Mouse (Mus musculus): ENCODE data around the gene Ly6c1. TPM values are rescaled to one million over a fixed set of nuclear protein-coding genes. Genes with fewer than 3 reads are reported as not detected.
"Not testable (repeated sequence)": the region's sequence is repeated elsewhere in the genome, so short reads cannot be mapped to it uniquely, and the experiment has no call there.

The Ly6c1 gene
- polyA plus RNA-seq, 1 experiment from 2014 or later = 3.0 TPM

DNA sequence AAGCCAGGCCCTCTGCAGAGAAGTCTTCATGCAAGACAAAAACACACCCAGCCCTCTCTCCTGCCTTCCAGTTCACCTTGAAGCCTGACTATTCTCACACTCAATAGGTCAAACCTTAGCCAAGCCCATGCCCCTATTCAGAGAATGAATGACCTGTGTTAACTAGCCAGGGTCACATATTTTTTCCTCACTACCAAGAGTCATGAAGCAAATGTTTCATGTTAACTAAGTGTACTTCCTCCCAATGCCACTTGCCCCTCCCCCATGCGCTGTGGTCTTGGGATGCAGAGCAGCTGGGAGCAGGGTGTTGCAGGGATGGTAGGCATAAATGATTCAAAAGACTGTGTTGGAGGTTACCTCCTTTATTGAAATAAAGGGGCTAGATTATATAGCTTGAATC, 2.0 kb upstream of the Ly6c1 start:
- H3K4me1 ChIP-seq (ENCODE audit: control insufficient read depth, insufficient read depth, low read length); ATAC-seq; H3K4me2 ChIP-seq (ENCODE audit: low read length); H3K9me3 ChIP-seq (replicated peaks; ENCODE audit: control insufficient read depth, low read length); DNase-seq (ENCODE audit: low spot score); H3K4me3 ChIP-seq (ENCODE audit: low read depth, low read length); H3K27me3 ChIP-seq (replicated peaks; ENCODE audit: control insufficient read depth, insufficient read depth, low read length); H3K9ac ChIP-seq (ENCODE audit: low read length); H3K36me3 ChIP-seq (ENCODE audit: control insufficient read depth, insufficient read depth, low read length); H3K27ac ChIP-seq (ENCODE audit: low read depth, low read length): not testable (repeated sequence)
- 100% methylated on average over 1 of the region's 1 CpGs for WGBS

DNA sequence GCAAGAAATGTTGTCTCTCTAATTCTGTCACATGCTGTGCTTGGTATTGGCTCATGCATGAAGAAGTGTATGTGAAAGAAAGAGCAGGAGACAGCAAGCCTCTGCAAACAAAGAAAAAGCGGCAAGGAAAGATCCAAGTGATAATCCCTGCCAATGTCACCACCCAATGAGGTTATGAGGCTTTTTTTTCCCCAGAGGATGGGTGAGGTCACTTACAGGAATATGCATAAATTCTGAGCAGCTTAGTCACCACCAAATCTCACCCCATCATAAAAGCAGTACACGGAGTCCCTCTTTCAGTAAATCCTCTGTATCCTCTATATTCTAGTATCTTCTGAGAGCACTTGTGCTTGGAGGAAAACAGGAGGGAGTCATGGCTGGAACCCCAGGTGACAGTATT, 1.2 kb upstream of the Ly6c1 start:
- H3K4me2 ChIP-seq (ENCODE audit: low read length); H3K9me3 ChIP-seq (replicated peaks; ENCODE audit: control insufficient read depth, low read length); H3K27me3 ChIP-seq (replicated peaks; ENCODE audit: control insufficient read depth, insufficient read depth, low read length); H3K4me3 ChIP-seq (ENCODE audit: low read depth, low read length); H3K4me1 ChIP-seq (ENCODE audit: control insufficient read depth, insufficient read depth, low read length); ATAC-seq; H3K9ac ChIP-seq (ENCODE audit: low read length); DNase-seq (ENCODE audit: low spot score); H3K27ac ChIP-seq (ENCODE audit: low read depth, low read length); H3K36me3 ChIP-seq (ENCODE audit: control insufficient read depth, insufficient read depth, low read length): not testable (repeated sequence)
- WGBS = 66% methylated on average over 2 of the region's 2 CpGs

DNA sequence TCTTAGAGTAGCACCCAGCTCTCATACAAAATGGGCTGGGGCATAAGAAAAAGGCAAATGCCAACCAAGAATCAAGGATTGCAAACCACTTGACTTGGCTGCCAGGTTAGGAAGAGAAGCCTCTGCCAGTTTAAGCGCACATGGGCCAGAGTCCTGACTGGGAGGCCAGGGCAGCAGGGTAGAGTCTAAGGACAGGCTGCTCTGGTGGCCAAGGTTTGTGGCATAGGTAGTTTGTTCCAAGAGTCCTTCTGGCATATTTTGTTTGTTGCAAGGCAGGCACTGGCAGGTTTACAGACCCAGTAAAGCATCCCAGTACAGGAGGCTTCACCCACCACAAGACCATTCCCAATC, 685 bp downstream of the Ly6c1 start:
- H3K27me3 ChIP-seq (replicated peaks; ENCODE audit: control insufficient read depth, insufficient read depth, low read length); H3K4me1 ChIP-seq (ENCODE audit: control insufficient read depth, insufficient read depth, low read length); H3K27ac ChIP-seq (ENCODE audit: low read depth, low read length); ATAC-seq; DNase-seq (ENCODE audit: low spot score); H3K9me3 ChIP-seq (replicated peaks; ENCODE audit: control insufficient read depth, low read length); H3K9ac ChIP-seq (ENCODE audit: low read length); H3K36me3 ChIP-seq (ENCODE audit: control insufficient read depth, insufficient read depth, low read length); H3K4me2 ChIP-seq (ENCODE audit: low read length); H3K4me3 ChIP-seq (ENCODE audit: low read depth, low read length): not testable (repeated sequence)
- 95% methylated on average over 1 of the region's 1 CpGs for WGBS

DNA sequence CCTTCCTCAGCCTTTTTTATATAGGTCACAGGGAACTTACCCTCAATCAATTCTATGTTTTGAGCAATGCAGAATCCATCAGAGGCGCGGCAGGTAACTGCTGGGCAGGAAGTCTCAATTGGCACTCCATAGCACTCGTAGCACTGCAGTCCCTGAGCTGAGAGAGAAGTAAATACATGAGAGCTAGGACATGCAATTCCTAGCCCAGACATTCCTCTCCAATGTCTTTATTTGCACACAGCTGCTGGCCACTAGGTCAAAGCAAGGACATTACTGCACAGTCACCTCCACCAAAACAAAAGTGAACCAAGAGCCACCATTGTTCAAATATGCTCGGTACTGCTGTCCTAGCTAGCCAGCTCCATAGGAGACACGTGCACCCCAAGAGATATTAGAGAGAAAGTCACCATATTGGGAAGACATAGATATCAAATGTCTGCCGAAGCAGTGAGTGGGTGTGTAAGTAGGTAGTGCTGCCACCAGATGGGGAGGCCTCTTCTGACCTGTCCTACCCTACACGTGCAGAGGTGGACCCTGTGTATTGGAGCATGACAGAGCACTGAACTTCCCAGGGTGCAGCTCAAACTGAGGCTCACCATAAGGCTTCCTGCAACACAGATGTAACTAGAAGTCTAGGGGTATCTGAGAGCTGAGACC, 1.2 kb downstream of the Ly6c1 start:
- WGBS = 83% methylated on average over 5 of the region's 7 CpGs
- H3K4me2 ChIP-seq (ENCODE audit: low read length); H3K9ac ChIP-seq (ENCODE audit: low read length); H3K27me3 ChIP-seq (replicated peaks; ENCODE audit: control insufficient read depth, insufficient read depth, low read length); H3K9me3 ChIP-seq (replicated peaks; ENCODE audit: control insufficient read depth, low read length); H3K4me1 ChIP-seq (ENCODE audit: control insufficient read depth, insufficient read depth, low read length); DNase-seq (ENCODE audit: low spot score); ATAC-seq; H3K4me3 ChIP-seq (ENCODE audit: low read depth, low read length); H3K27ac ChIP-seq (ENCODE audit: low read depth, low read length); H3K36me3 ChIP-seq (ENCODE audit: control insufficient read depth, insufficient read depth, low read length): not testable (repeated sequence)

DNA sequence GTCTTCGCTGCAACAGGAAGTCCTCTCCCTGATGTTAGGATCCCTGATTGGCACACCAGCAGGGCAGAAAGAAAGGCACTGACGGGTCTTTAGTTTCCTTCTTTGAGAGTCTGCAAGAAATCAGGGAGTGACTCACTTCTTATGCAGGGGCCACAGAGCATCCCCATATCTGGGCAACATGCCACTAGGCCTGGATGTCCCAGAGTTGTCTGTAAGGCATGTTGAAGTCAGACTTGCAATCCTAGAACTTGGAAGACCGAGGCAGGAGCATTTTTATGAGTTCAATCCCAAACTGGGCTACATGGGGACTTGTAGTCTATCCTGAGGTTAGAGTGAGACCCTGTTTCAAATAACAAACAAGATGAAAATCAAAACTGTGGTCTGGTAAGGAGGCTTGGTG, 3.1 kb downstream of the Ly6c1 start:
- not testable (repeated sequence) for H3K36me3 ChIP-seq (ENCODE audit: control insufficient read depth, insufficient read depth, low read length); H3K4me1 ChIP-seq (ENCODE audit: control insufficient read depth, insufficient read depth, low read length); ATAC-seq; H3K27ac ChIP-seq (ENCODE audit: low read depth, low read length); H3K4me2 ChIP-seq (ENCODE audit: low read length); H3K27me3 ChIP-seq (replicated peaks; ENCODE audit: control insufficient read depth, insufficient read depth, low read length); H3K4me3 ChIP-seq (ENCODE audit: low read depth, low read length); H3K9ac ChIP-seq (ENCODE audit: low read length); DNase-seq (ENCODE audit: low spot score); H3K9me3 ChIP-seq (replicated peaks; ENCODE audit: control insufficient read depth, low read length)
- WGBS = 88% methylated on average over 2 of the region's 3 CpGs

DNA sequence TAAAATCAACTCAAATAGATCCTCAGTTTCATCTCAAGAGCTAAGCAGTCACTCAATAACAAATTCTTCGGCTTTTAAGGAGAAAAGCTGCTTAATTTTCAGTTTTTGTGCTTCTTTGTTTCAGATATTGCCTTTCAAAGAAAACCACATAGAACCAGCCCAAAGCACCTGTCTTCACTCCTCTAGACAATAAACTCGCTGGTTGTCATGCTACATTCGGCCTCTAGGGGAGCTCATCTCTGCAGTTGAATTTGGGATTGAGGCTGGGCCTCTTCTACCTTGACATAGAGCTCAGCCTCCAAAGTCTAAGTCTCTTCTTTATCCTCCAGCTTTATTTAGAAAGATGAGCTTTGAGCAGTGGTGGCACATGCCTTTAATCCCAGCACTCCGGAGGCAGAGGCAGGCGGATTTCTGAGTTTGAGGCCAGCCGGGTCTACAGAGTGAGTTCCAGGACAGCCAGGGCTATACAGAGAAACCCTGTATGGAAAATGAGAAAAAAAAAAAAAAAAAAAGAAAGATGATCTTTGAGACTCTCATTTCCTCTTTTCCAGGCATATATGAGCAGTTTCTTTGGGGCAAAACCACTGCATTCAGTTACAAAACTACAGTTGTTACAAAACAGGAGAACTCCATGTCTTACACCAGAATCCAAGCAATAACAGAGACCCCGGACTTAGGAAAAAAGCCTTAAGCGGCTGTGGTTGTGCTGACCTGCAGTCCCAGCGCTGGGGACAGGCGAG, 27.4 kb downstream of the Ly6c1 start:
- H3K9ac ChIP-seq (ENCODE audit: low read length); DNase-seq (ENCODE audit: low spot score); H3K4me3 ChIP-seq (ENCODE audit: low read depth, low read length); H3K27me3 ChIP-seq (replicated peaks; ENCODE audit: control insufficient read depth, insufficient read depth, low read length); H3K4me1 ChIP-seq (ENCODE audit: control insufficient read depth, insufficient read depth, low read length); H3K9me3 ChIP-seq (replicated peaks; ENCODE audit: control insufficient read depth, low read length); H3K4me2 ChIP-seq (ENCODE audit: low read length); H3K27ac ChIP-seq (ENCODE audit: low read depth, low read length); ATAC-seq; H3K36me3 ChIP-seq (ENCODE audit: control insufficient read depth, insufficient read depth, low read length): not testable (repeated sequence)
- WGBS = 83% methylated on average over 6 of the region's 10 CpGs

DNA sequence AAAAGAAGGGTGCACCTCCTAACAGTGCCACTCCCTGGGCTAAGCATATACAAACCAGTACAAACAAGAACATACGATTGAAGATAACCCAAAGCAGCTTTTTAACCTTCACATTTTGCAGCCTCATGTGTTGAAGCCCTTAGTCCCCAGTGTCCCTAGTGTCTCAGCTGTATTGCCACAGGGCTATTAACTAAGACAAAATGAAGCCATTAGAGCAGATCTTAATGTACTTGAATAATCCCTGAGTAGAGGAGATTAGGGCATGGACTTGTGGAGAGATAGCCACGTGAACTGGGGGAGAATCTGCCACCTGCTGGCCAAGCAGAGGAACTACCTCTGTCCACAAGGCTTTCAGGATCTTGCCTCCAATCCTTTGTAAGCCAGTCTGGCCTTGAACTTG, 29.2 kb downstream of the Ly6c1 start:
- not testable (repeated sequence) for H3K4me1 ChIP-seq (ENCODE audit: control insufficient read depth, insufficient read depth, low read length); H3K36me3 ChIP-seq (ENCODE audit: control insufficient read depth, insufficient read depth, low read length); H3K4me3 ChIP-seq (ENCODE audit: low read depth, low read length); H3K27ac ChIP-seq (ENCODE audit: low read depth, low read length); H3K9me3 ChIP-seq (replicated peaks; ENCODE audit: control insufficient read depth, low read length); H3K4me2 ChIP-seq (ENCODE audit: low read length); H3K27me3 ChIP-seq (replicated peaks; ENCODE audit: control insufficient read depth, insufficient read depth, low read length); H3K9ac ChIP-seq (ENCODE audit: low read length)
- peak; percentile 47 for DNase-seq (ENCODE audit: low spot score)
- ATAC-seq = 0 out of 2 replicates have a peak, but pooled peaks have one; percentile 57
- 40% methylated on average over 2 of the region's 2 CpGs for WGBS

Other genes with a start within 250 kb of the Ly6c1 start
- not detected in 2 replicates for gene Gml2, start 229.8 kb downstream of the Ly6c1 start, polyA plus RNA-seq (2014; fragmentation: Nextera tagmentation; extraction: Ambion mirVana)
- gene 2010109I03Rik, start 151.8 kb downstream of the Ly6c1 start, polyA plus RNA-seq (2014; fragmentation: Nextera tagmentation; extraction: Ambion mirVana) = not detected in 2 replicates
- gene Ly6i, start 65.4 kb downstream of the Ly6c1 start, polyA plus RNA-seq (2014; fragmentation: Nextera tagmentation; extraction: Ambion mirVana) = not detected in 2 replicates
- 0.93 TPM in 1 of 2 replicates, not detected in the other for gene Ly6a, start 50.8 kb downstream of the Ly6c1 start, polyA plus RNA-seq (2014; fragmentation: Nextera tagmentation; extraction: Ambion mirVana)
- 0.30 TPM in 2 replicates for gene Ly6c2, start 63.1 kb upstream of the Ly6c1 start, polyA plus RNA-seq (2014; fragmentation: Nextera tagmentation; extraction: Ambion mirVana)
- not detected in 2 replicates for gene Ly6g, start 106.4 kb upstream of the Ly6c1 start, polyA plus RNA-seq (2014; fragmentation: Nextera tagmentation; extraction: Ambion mirVana)
- gene BC025446, start 167.5 kb upstream of the Ly6c1 start, polyA plus RNA-seq (2014; fragmentation: Nextera tagmentation; extraction: Ambion mirVana) = not detected in 2 replicates
- not detected in 2 replicates for gene Ly6f, start 219.6 kb upstream of the Ly6c1 start, polyA plus RNA-seq (2014; fragmentation: Nextera tagmentation; extraction: Ambion mirVana)